Mouse (Mus musculus) T-cell, adult 2 months (primary cell): ENCODE measurements around the gene Timm44.
A peak's percentile ranks its signal among the peaks of the same experiment; 100 is the strongest.
"Not testable (repeated sequence)": the region's sequence is repeated elsewhere in the genome, so short reads cannot be mapped to it uniquely, and the experiment has no call there.

Source experiments
- DNase-seq: peaks from one replicate; pipeline ENCODE4 v3.0.0; 2022; ENCODE audit warnings: low spot score

Gene Timm44

GRCm38 (mm10) chr8:4263105-4263791 is 12.5 kb downstream of the Timm44 start:
- no peak for DNase-seq

GRCm38 (mm10) chr8:4259805-4260170 is 15.9 kb downstream of the Timm44 start:
- no peak for DNase-seq

- peak; percentile 91 for DNase-seq
Measured at GRCm38 (mm10) chr8:4259125-4259804, 16.4 kb downstream of the Timm44 start, which contains the start of gene Ctxn1. Gene Ctxn1 (minus strand): TSS chr8:4259274.

GRCm38 (mm10) chr8:4258678-4259077 is 17.0 kb downstream of the Timm44 start:
- DNase-seq, result peak; percentile 25

- peak; percentile 77 for DNase-seq
Measured at GRCm38 (mm10) chr8:4258233-4258632, 17.5 kb downstream of the Timm44 start.

GRCm38 (mm10) chr8:4257350-4257749 is 18.4 kb downstream of the Timm44 start:
- DNase-seq, result no peak

- DNase-seq, result no peak
Measured at GRCm38 (mm10) chr8:4256911-4257310, 18.8 kb downstream of the Timm44 start.

- DNase-seq, result not testable (repeated sequence)
Measured at GRCm38 (mm10) chr8:4255471-4255870, 20.2 kb downstream of the Timm44 start.

- DNase-seq, result no peak
Measured at GRCm38 (mm10) chr8:4254001-4254400, 21.7 kb downstream of the Timm44 start.

- peak; percentile 93 for DNase-seq
Measured at GRCm38 (mm10) chr8:4252934-4253841, 22.5 kb downstream of the Timm44 start, which contains the start of gene Snapc2. Gene Snapc2 (plus strand): TSS chr8:4253080.

- DNase-seq, result no peak
Measured at GRCm38 (mm10) chr8:4252116-4252760, 23.5 kb downstream of the Timm44 start.

GRCm38 (mm10) chr8:4250306-4250970 is 25.3 kb downstream of the Timm44 start:
- DNase-seq, result peak; percentile 84

GRCm38 (mm10) chr8:4249213-4249612 is 26.5 kb downstream of the Timm44 start:
- DNase-seq, result no peak

GRCm38 (mm10) chr8:4247951-4248540 is 27.7 kb downstream of the Timm44 start, which contains the start of gene Tgfbr3l:
Gene Tgfbr3l (plus strand): TSS chr8:4248214.
- DNase-seq, result no peak

GRCm38 (mm10) chr8:4247241-4247640 is 28.5 kb downstream of the Timm44 start:
- no peak for DNase-seq

- DNase-seq, result no peak
Measured at GRCm38 (mm10) chr8:4245737-4246136, 30.0 kb downstream of the Timm44 start.

- no peak for DNase-seq
Measured at GRCm38 (mm10) chr8:4245061-4245460, 30.7 kb downstream of the Timm44 start.

- DNase-seq, result no peak
Measured at GRCm38 (mm10) chr8:4239193-4239890, 36.4 kb downstream of the Timm44 start.

GRCm38 (mm10) chr8:4238434-4239192 is 37.1 kb downstream of the Timm44 start, which contains the start of the genes Map2k7 and Gm49320:
Gene Map2k7 (plus strand): TSS chr8:4238740.
Gene Gm49320 (plus strand): TSS chr8:4238865.
- peak; percentile 100 for DNase-seq
